Mouse (Mus musculus) brain, embryonic 14.5 days (tissue): ENCODE data around the gene Olfr689.

ENCODE experiments used
- CTCF ChIP-seq: fragments of 200-500 bp; IDR thresholded peaks from 2 replicates; pipeline ENCODE4 v1.5.1; 2012; ENCODE audit warnings: inconsistent platforms, mild to moderate bottlenecking, moderate library complexity, borderline replicate concordance; ENCODE audit not compliant: insufficient read depth, insufficient read length; ENCODE audit errors: extremely low read depth
- POLR2A ChIP-seq: fragments of 200-500 bp; IDR thresholded peaks from 2 replicates; pipeline ENCODE4 v1.6.1; 2012; ENCODE audit warnings: mild to moderate bottlenecking, inconsistent platforms, borderline replicate concordance; ENCODE audit not compliant: poor library complexity, insufficient read depth, insufficient read length, severe bottlenecking; ENCODE audit errors: extremely low read depth

- TF ChIP-seq POLR2A (no peak), CTCF (no peak)
Observed at GRCm38 (mm10) chr7:105325302-105325701, 14.3 kb downstream of the Olfr689 start.
